Mouse (Mus musculus) kidney, embryonic 16.5 days (tissue): Measurements from ENCODE around the gene Med12. TPM values are rescaled to one million over a fixed set of nuclear protein-coding genes. Genes with fewer than 3 reads are reported as not detected.
"Not testable (repeated sequence)": the region's sequence is repeated elsewhere in the genome, so short reads cannot be mapped to it uniquely, and the experiment has no call there.

Source experiments
- ATAC-seq: fragments of 200-750 bp; cut with Nextera tagmentation; 2 replicates; pipeline ENCODE4 v1.8.0; 2017; ENCODE audit warnings: moderate TSS enrichment; ENCODE audit not compliant: low FRiP score, low TSS enrichment
- H3K27ac ChIP-seq: fragments of 300-500 bp; sonication (generic); 2 replicates; pipeline ENCODE4 v1.5.1; 2014; ENCODE audit warnings: low read length
- H3K27me3 ChIP-seq: fragments of 300-500 bp; sonication (generic); 2 replicates; pipeline ENCODE4 v1.6.1; 2014; ENCODE audit warnings: low read length, control low read depth, mixed read lengths; ENCODE audit not compliant: insufficient read depth
- H3K36me3 ChIP-seq: fragments of 300-500 bp; sonication (generic); 2 replicates; pipeline ENCODE4 v1.6.1; 2014; ENCODE audit warnings: low read length, control low read depth, mixed read lengths; ENCODE audit not compliant: insufficient read depth
- H3K4me1 ChIP-seq: fragments of 300-500 bp; sonication (generic); 2 replicates; pipeline ENCODE4 v1.6.1; 2014; ENCODE audit warnings: low read length, control low read depth, mixed read lengths; ENCODE audit not compliant: insufficient read depth
- H3K4me2 ChIP-seq: fragments of 300-500 bp; sonication (generic); replicated peaks from 2 replicates; pipeline ENCODE4 v1.6.1; 2014; ENCODE audit warnings: low read depth, low read length
- H3K4me3 ChIP-seq: fragments of 300-500 bp; sonication (generic); 2 replicates; pipeline ENCODE4 v1.5.1; 2014; ENCODE audit warnings: mild to moderate bottlenecking, low read length
- H3K9ac ChIP-seq: fragments of 300-500 bp; sonication (generic); replicated peaks from 2 replicates; pipeline ENCODE4 v1.6.1; 2014; ENCODE audit warnings: low read length
- H3K9me3 ChIP-seq: fragments of 300-500 bp; sonication (generic); 2 replicates; pipeline ENCODE4 v1.6.1; 2016; ENCODE audit warnings: low read length, control low read depth
- WGBS: fragments of 180-500 bp; shearing (Covaris S2); extraction: QIAGEN DNeasy Blood & Tissue Kit; methylation state at CpG from one replicate; pipeline ENCODE4 v1.1.7; 2014; 5-methylcytosine and 5-hydroxymethylcytosine counted together
- polyA plus RNA-seq: library from polyadenylated mRNA; unstranded; fragments of >200 nt; fragmentation: Nextera tagmentation; extraction: Ambion mirVana; gene quantifications from 2 replicates; pipeline ENCODE4 v1.2.1, GENCODE M21; 2015

Med12 gene
- polyA plus RNA-seq, 1 experiment from 2014 or later = 40.8 TPM

DNA sequence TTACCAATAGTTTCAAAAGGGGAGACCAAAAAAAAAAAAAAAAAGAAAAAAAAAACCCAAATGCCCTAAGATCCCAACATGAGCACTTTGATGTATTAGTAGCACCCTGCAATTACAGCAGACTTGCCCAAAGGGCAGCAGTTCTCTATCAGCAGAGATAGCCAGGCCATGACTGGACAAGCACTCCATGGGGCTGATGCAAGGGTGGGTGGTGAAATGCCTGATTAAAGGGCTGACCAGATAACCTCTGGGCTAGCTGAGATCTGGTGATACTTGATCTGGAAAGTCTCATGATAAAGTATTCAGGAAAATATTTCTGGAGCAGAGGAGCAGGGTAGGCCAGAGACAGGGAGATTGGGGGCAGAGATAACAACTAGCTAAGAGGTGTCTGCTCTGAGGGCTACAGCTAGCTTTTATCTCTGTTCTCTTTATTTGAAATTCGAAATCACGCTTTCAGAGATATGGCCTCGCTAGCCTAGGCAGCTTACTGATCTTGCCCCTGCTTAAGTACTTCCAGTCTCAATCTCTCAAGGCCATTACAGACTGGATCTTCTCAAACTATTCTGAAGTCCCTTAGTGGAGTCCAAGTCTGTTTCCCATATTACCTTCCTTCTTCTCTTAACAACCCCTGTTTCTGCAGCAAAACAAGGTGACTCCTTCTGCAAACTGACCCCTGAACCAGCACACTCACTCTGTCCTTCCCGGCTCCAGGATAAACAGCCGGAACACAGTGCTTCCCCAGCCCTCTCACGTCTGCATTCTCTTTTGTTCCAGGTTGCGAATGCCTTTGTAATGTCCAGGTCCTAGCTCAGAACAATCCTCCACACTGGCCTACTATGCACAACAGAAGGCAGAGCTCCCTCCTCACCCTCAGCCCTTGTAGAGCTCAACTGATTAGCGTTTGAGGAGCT is 52.4 kb downstream of the Med12 start:
- 0 out of 2 replicates have a peak, but pooled peaks cover 7% of the 10 kb centered on the region for H3K4me1 ChIP-seq
- no peaks in the 10 kb centered on the region; the same call in 1 of the 2 replicates for H3K27me3 ChIP-seq
- 67% methylated on average over 8 of the region's 8 CpGs for WGBS
- no peak overlapping the region for H3K27ac ChIP-seq
- no peaks in the 10 kb centered on the region for H3K9me3 ChIP-seq
- no peaks in the 10 kb centered on the region for H3K36me3 ChIP-seq
- H3K4me2 ChIP-seq = no peak overlapping the region
- ATAC-seq = no peak
- H3K4me3 ChIP-seq = no peak overlapping the region
- H3K9ac ChIP-seq = no peak overlapping the region

DNA sequence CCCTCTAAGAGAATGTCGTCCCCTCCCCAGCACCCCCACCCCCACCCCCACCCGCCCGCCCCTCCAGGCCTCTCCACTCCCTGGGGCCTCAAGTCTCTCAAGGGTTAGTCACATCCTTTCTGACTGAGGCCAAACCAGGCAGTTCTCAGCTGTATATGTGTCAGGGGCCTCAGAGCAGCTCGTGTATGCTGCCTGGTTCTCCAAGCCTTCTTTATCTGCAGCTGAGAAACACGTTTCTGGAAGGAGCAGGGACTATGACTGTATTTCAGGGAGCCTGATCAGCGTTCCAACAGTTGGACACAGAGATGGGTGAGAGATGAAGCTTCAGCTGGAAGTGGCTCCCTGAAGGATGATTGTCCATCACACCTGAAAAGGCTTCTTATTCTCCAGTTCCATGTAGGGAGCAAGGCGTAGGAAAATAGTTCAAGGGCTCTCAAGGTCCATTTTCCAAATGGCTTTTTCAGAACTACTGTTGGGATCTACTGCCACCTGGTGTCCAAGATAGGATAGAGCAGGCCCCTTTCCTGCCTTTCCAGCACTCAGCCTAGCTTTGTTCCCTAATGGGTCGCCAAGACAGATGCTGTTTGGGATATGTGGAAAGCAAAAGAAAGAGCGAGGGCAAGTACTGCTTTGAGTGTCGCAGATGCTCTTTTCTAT is 55.7 kb downstream of the Med12 start:
- Histone ChIP-seq H3K36me3 (no peaks in the 10 kb centered on the region), H3K4me1 (0 out of 2 replicates have a peak, but pooled peaks cover 13% of the 10 kb centered on the region)

DNA sequence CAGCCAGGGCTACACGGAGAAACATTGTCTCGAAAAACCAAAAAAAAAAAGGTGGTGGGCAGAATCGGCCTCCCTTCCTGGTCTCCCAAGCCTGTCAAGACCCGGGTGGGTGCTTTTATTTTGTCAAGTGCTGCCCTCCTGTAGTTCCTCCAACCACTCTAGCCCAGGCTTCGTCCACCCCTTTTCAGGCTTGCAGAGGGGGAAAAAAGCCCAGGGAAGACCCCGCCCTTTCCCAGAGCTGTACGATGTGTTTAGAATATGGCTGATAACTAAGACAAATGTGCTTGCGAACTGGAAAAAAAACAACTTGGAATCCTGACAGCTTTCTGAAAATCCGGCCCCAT is 58.2 kb downstream of the Med12 start:
- no peaks in the 10 kb centered on the region; the same call in 1 of the 2 replicates for H3K27me3 ChIP-seq
- H3K36me3 ChIP-seq = no peaks in the 10 kb centered on the region
- peak; percentile 43 for ATAC-seq
- peak overlapping the region; percentile 56 for H3K4me2 ChIP-seq
- peak overlapping the region; percentile 94 for H3K27ac ChIP-seq
- 0 out of 2 replicates have a peak, but pooled peaks cover 13% of the 10 kb centered on the region for H3K4me1 ChIP-seq
- H3K9me3 ChIP-seq = no peaks in the 10 kb centered on the region
- 53% methylated on average over 9 of the region's 9 CpGs for WGBS
- H3K4me3 ChIP-seq = peak overlapping the region; percentile 47
- peak overlapping the region; percentile 70 for H3K9ac ChIP-seq

More for the DNA sequence above, 55.7 kb downstream of the Med12 start:
- Histone ChIP-seq H3K4me2 (0 out of 2 replicates have a peak overlapping the region, but pooled peaks have one; percentile 4), H3K4me3 (no peak overlapping the region), H3K9me3 (no peaks in the 10 kb centered on the region), H3K27me3 (no peaks in the 10 kb centered on the region; the same call in 1 of the 2 replicates), H3K27ac (peak overlapping the region; percentile 81), H3K9ac (0 out of 2 replicates have a peak overlapping the region, but pooled peaks have one; percentile 16)
- no peak for ATAC-seq
- WGBS = 25% methylated on average over 9 of the region's 10 CpGs

DNA sequence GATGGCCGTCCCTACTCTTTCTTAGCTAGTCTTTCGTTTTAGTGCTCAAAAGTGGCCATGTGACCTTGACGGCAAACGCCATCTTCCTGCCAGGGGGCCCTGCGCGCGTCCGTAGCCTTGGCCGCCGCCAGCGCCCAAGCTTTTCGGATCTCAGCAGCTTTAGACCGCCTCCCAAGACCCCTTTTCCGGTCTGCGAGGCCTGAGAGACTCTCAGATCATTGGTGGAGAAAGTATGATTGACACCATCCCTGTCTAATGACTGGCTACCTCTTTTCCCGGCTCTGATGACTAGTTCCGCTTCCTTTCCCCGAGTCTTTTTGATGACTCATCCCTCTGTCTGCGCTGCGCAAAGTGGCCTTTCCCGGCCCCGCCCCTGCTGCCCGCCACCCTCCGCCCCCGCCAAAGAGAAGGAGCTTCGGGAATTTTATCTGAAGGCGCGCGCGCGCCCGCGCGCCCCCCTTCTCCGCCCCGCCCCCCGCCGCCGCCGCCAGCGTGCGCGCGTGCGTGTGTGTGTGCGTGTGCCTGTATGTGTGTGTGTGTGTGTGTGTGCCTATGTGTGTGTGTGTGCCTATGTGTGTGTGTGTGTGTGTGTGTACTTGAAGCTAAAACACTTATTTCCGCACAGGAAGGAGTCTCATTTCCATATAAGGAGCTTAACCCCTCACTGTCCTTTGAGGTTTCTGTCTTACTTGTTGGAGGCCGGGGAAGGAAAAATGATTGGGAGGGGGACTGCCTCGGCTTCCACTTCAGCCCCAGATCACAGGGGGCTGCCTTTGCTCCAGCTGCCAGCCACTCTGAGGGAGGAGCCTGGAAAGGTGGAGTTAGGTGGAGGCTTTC is 58.8 kb downstream of the Med12 start:
- Histone ChIP-seq H3K9ac (peak overlapping the region; percentile 70), H3K4me1 (0 out of 2 replicates have a peak, but pooled peaks cover 13% of the 10 kb centered on the region), H3K4me2 (peak overlapping the region; percentile 57), H3K27me3 (no peaks in the 10 kb centered on the region; the same call in 1 of the 2 replicates), H3K27ac (peak overlapping the region; percentile 94), H3K4me3 (peak overlapping the region; percentile 47), H3K36me3 (no peaks in the 10 kb centered on the region), H3K9me3 (no peaks in the 10 kb centered on the region)
- WGBS = 20% methylated on average over 43 of the region's 49 CpGs
- peak; percentile 96 for ATAC-seq

DNA sequence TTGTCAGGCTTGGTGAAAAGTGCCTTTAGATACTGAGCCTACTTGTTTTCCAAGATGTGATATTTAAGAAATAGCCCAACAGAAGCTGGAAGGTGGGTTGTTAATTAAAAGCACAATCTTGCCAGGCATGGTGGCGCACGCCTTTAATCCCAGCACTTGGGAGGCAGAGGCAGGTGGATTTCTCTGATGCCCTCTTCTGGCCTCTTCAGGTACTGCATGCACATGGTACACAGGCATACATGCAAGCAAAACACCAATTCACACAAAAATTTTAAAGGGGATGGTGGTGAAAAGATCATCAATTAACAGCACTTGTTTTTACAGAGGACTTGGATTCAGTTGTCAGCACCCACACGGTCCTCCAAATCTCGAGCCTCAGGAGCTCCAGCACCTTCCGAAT is 60.8 kb downstream of the Med12 start:
- no peak overlapping the region for H3K27ac ChIP-seq
- ATAC-seq = no peak
- H3K27me3 ChIP-seq = no peaks in the 10 kb centered on the region; the same call in 1 of the 2 replicates
- no peak overlapping the region for H3K4me3 ChIP-seq
- H3K4me1 ChIP-seq = 0 out of 2 replicates have a peak, but pooled peaks cover 5% of the 10 kb centered on the region
- H3K9ac ChIP-seq = no peak overlapping the region
- no peaks in the 10 kb centered on the region for H3K9me3 ChIP-seq
- no peak overlapping the region for H3K4me2 ChIP-seq
- WGBS = 86% methylated on average over 5 of the region's 5 CpGs
- H3K36me3 ChIP-seq = no peaks in the 10 kb centered on the region

DNA sequence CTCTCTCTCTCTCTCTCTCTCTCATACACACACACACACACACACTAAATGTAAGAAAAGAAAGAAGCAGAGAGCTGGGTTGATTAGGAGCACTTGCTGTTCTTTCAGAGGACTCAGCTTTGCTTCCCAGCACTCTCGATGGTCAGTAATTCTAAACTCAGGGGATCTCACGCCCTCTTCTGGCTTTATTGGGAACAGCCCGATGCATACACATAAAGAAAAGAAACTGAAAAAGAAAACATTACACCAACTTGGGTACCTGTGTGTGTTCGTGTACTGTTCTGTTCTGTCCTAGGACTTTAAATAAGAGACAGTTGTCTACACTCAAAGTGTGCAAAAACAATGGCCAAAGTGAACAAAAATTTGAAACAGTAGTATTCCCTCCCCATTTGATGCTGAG is 64.8 kb downstream of the Med12 start:
- Histone ChIP-seq H3K9ac (no peak overlapping the region), H3K4me1 (no peaks in the 10 kb centered on the region), H3K27ac (no peak overlapping the region), H3K36me3 (no peaks in the 10 kb centered on the region), H3K27me3 (no peaks in the 10 kb centered on the region; the same call in 1 of the 2 replicates), H3K9me3 (no peaks in the 10 kb centered on the region), H3K4me3 (no peak overlapping the region), H3K4me2 (no peak overlapping the region)
- ATAC-seq = no peak
- 52% methylated on average over 4 of the region's 4 CpGs for WGBS

- WGBS = 73% methylated on average over 2 of the region's 2 CpGs
- not testable (repeated sequence) for ATAC-seq, H3K4me2 ChIP-seq, H3K4me3 ChIP-seq, H3K27me3 ChIP-seq, H3K9me3 ChIP-seq, H3K4me1 ChIP-seq, H3K9ac ChIP-seq, H3K27ac ChIP-seq, H3K36me3 ChIP-seq
Measured at GRCm38 (mm10) chrX:101342837-101343236, 69.0 kb downstream of the Med12 start.

DNA sequence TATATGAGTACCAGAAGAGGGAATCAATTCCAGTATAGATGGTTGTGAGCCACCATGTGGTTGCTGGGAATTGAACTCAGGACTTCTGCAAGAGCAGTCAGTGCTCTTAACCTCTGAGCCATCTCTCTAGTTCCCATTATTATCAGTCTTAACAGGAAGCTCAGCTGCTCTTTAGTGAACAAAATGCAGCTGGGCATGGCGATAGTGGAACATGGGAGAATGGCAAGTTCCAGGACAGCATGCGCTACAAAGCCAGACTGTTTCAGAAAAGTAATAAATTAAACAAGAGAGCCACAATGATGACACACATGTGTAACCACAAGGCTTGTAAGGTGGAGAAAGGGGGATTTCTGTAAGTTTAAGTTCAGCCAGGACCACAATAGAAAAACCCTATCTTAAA is 71.6 kb downstream of the Med12 start:
- Histone ChIP-seq H3K36me3 (no peaks in the 10 kb centered on the region), H3K9me3 (no peaks in the 10 kb centered on the region), H3K27me3 (0 out of 2 replicates have a peak, but pooled peaks cover 2% of the 10 kb centered on the region), H3K4me3 (no peak overlapping the region), H3K27ac (no peak overlapping the region), H3K4me2 (no peak overlapping the region), H3K4me1 (no peaks in the 10 kb centered on the region), H3K9ac (no peak overlapping the region)
- ATAC-seq = no peak
- WGBS = 83% methylated on average over 2 of the region's 2 CpGs

GRCm38 (mm10) chrX:101346475-101346874 is 72.6 kb downstream of the Med12 start:
- no peak overlapping the region for H3K9ac ChIP-seq
- no peak overlapping the region for H3K4me3 ChIP-seq
- no peak for ATAC-seq
- 0 out of 2 replicates have a peak, but pooled peaks cover 2% of the 10 kb centered on the region for H3K27me3 ChIP-seq
- no peak overlapping the region for H3K4me2 ChIP-seq
- no peaks in the 10 kb centered on the region for H3K4me1 ChIP-seq
- H3K27ac ChIP-seq = no peak overlapping the region
- H3K36me3 ChIP-seq = no peaks in the 10 kb centered on the region
- H3K9me3 ChIP-seq = no peaks in the 10 kb centered on the region
- WGBS = 55% methylated on average over 4 of the region's 4 CpGs
